Mouse (Mus musculus) mesoderm, embryonic 11.5 days (tissue): ENCODE measurements around the gene Hapln2.

ENCODE experiments used
- DNase-seq: peaks from one replicate; pipeline ENCODE4 v3.0.0-alpha.2; 2012; ENCODE audit warnings: low read depth, low spot score

Hapln2 gene

DNA sequence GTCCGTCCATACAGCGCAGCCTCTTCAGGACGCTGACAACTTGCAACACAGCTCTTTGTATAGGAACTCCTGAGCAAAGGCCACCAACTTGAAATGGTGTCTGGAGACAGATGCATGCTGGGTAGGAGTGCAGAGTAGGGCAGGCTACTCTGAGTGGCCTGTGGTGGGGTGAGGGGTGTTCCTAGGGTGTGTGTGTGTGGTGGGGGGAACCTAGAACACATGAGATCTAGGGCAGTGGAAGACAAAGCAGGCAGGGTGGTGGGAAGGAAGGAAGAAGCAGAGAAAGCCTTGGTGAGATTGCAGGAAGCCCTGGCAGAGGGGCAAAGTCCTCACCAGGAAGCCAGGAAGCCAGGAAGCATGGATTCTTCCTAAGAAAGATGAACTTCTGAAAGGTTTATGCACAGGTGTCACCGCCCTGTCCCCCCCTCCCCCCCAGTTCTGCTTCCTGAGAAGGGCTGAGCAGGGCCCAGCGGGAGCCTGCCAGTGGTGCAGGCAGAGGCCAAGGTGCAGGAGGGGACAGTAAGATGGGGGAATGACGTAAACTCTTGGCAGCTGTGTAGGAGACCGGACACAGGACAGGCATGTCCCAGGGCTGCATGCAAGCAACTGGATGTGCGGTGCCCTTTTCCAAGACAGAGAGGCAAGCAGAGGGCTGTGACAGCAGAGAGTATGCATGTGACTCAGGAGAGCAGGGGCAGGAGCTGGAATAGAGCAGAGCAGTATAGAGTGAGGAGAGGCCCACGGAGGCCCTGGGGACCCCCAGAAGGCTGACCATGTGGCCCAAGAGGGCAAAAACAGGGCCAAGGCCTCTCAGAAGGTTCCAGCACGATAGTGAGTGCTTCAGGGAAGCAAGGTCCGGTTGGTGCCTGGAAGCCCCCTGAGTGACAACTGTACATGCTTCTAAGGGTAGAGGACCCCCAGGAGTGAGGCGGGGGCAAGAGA is 45.2 kb downstream of the Hapln2 start:
- DNase-seq: no peak

DNA sequence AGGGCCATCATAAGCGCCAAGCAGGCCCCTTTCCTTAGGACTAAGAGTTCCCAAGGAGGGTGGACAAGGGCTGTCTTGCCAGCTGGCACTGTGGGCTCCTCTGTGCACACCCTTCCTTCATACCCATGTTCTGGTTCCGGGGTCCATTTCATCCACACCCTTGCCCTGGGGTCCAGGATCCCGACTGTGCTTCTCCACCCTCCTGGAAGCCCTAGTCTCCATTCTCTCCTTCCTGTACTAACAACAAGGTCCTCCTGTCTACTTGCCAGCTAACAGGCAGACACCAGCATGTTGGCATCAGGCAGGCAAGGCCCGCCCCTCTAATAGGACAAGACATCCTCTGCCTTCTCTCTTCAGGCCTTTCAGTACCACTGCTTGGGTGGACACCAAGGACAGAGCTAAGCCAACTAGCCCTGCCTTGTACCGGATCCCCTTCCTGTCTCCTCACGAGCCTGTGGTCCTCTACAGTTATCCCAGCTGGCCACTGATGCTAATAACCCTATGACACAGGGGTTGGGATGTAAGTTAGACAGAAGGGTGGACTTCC is 46.1 kb downstream of the Hapln2 start:
- DNase-seq: no peak

DNA sequence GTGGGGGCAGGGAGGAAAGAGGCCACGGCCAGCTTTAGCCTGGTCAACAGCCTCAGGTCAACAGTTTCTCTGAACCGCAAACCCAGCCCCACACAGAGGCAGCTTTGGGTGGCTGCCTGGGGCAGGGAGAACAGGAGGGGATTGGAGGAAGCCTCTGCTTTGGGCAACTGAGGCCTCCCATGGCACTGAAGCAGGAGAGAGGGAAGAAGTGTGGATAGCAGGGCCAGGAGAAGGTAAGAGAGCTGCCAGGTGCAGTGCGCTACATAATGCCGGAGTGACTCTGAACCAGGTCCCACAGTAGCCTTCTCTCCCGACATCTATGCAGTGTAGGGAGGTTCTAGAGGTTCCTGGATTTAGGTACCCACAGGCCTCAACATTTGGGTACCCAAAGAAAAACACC is 46.7 kb downstream of the Hapln2 start:
- no peak for DNase-seq

DNA sequence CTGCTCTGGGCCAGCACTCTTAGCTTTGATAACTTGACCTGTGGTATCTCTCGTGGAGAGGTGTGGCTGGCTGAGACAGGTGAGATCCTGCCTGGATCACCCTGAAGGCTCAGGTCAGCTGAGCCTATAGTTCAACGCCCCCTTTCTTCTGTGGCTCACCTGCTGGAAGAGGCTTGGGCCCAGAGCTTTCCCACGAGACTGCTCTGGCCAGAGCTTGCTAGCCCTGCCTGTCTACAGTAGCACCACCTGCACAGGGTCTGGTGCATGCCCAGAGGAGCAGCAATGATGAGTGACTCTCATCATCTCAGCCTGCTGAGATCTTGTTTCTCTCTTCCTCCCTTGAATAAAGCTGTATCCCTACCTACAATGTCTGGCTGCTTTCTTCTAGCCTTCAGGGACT is 47.3 kb downstream of the Hapln2 start:
- DNase-seq: no peak

DNA sequence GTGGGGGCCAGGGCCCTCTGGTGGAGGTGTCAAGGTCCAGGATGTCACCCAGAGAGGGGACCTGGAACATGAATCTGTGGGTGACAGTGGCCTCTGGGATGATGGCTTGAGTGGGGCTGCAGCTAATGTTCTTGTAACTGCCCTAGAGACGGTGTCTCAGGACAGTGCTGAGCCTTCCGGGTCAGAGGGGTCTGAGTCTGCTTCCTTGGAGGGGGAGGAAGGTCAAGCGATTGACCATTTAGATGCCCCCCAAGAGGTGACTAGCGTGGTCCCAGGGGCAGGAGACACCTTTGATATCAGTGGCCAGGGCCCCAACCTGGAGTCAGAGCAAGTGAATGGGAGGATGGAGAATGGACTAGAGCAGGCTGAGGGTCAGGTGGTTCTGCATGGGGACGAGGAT is 47.9 kb downstream of the Hapln2 start:
- DNase-seq: no peak

DNA sequence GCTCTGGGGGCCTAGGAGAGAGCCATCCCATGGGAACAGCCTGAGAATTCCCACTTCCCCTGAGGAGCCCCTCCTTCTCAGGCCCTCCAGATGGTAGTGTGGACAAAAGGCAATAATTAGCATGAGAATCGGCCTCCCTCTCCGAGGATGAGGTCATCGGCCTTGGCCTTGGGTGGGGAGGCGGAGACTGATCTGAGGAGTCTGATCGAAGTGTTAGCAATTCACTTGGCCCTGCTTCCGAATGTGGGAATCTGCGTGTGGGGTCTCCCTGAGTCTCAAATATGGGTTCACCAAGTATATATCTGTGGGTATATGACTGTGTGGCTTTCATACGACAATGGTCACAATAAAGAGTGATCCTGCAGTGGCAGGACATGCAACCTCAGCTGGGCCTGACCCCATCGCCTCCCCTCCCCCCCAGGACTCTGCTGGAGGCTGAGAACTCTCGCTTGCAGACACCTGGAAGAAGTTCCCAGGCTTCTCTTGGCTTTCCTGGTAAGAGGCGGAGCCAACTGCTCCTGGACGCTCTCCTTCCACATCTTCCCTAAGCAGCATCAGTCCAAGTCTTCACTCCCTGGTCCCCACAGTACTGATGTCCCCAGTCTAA is 52.9 kb downstream of the Hapln2 start:
- DNase-seq: peak; percentile 88

DNA sequence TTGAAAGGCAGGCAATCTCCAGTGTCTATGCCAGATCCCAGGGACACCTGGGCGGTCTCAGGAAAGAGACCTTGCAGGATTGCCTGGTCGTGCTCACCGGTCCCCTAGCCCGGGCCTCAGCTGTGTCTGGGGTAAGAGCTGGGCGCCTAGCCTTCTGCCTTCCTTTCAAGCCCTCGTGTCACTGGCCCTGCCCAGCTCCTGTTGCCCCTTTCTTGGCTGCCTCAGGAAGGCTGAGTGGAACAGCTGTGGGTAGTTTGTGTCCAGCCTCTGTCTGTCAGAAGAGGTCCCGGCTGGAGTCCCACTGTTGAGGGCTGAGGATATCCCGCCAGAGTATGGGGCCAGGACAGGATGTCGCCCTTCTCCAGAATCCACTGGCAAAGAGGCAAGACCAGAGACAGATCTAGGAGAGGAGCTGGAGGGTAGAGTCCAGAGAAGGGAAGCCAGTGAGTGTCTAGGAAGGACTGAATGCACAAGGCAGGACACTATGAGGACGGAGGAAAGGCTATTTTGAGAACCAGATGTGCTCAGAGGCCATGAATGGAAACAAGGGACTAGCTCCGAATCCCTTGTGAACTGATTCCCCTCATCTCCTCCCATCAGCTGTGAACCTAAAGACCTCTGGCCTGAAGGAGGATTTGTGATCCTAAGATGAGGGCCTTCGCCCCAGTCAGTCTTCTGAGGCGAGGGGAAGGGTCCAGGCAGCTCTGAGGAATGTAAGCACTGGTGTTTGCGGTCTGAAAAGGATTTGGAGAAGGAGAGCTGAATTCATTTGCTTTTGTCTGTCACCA is 53.6 kb downstream of the Hapln2 start:
- DNase-seq: no peak

DNA sequence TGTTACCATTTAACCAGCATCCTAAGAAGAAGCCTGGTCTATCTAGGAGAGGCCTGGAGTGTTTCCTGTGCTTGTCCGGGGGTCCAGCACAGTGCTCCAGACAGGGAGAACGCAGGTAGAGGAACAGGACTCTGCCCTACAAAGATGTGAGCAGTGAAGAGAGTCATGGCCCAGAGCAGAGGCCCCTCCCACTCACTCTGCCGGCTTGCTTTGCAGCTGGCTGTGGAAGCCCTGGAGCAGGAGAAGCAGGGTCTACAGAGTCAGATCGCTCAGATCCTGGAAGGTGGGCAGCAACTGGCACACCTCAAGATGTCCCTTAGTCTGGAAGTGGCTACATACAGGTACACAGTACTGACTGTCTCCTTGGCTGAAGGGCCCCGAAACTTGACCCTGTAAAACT is 54.6 kb downstream of the Hapln2 start:
- DNase-seq: no peak

DNA sequence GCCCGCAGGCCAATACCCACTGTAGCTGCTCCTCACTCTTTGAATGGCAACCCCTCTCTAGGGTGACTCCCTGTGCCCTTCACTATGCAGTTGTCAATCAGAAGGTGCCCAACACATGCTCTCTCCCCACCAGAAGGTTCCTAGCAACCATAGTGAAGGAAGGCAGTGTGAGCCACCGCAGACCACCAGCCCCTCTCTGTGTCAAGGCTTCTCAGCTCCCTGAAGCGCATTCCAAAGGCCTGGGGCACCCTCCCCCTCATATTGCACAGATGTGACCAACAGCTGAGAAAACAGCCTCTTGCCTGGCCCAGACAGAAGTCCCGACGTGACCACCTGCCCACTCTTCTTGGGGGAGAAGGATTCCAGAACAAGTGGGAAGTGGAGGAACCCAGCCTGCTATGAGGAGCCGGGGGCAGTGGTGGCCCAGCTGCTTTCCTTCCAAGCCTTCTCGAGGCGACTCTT is 55.1 kb downstream of the Hapln2 start:
- DNase-seq: peak; percentile 77
